Mouse (Mus musculus) heart, embryonic 10.5 days (tissue): ENCODE measurements at regions not wholly inside any gene's neighbourhood (a gene's known extent, or its start where the extent isn't known, plus 50 kb on each side); places are given as distances from the start of the nearest gene placed in this dataset.

ENCODE experiments used
- DNase-seq: peaks from one replicate; pipeline ENCODE4 v3.0.0-alpha.2; 2017; ENCODE audit warnings: low spot score
- H3K27ac ChIP-seq: fragments of 300-500 bp; sonication (generic); 2 replicates; pipeline ENCODE4 v1.5.1; 2016; ENCODE audit warnings: mild to moderate bottlenecking
- H3K27me3 ChIP-seq: fragments of 300-500 bp; sonication (generic); 2 replicates; pipeline ENCODE4 v1.6.1; 2016; ENCODE audit warnings: mild to moderate bottlenecking; ENCODE audit not compliant: poor library complexity, insufficient read depth, severe bottlenecking
- H3K36me3 ChIP-seq: fragments of 300-500 bp; sonication (generic); 2 replicates; pipeline ENCODE4 v1.6.1; 2016; ENCODE audit warnings: mild to moderate bottlenecking, moderate library complexity
- H3K4me1 ChIP-seq: fragments of 300-500 bp; sonication (generic); 2 replicates; pipeline ENCODE4 v1.6.1; 2016; ENCODE audit warnings: mild to moderate bottlenecking
- H3K4me3 ChIP-seq: fragments of 300-500 bp; sonication (generic); 2 replicates; pipeline ENCODE4 v1.5.1; 2016; ENCODE audit warnings: mild to moderate bottlenecking, moderate library complexity
- H3K9me3 ChIP-seq: fragments of 300-500 bp; sonication (generic); 2 replicates; pipeline ENCODE4 v1.6.1; 2016; ENCODE audit warnings: mild to moderate bottlenecking, moderate library complexity
- WGBS: fragments of 180-500 bp; shearing (Covaris S2); methylation state at CpG from one replicate; pipeline ENCODE4 v1.1.7; 2016; 5-methylcytosine and 5-hydroxymethylcytosine counted together

GRCm38 (mm10) chr1:51677802-51678201 is 199.6 kb upstream of the Nabp1 start:
- Histone ChIP-seq H3K9me3 (no peaks in the 10 kb centered on the region), H3K27ac (no peak overlapping the region), H3K4me3 (no peak overlapping the region), H3K36me3 (no peaks in the 10 kb centered on the region), H3K27me3 (no peaks in the 10 kb centered on the region), H3K4me1 (no peaks in the 10 kb centered on the region)
- no peak for DNase-seq
- 68% methylated on average over 5 of the region's 5 CpGs for WGBS

- 92% methylated on average over 1 of the region's 1 CpGs for WGBS
- DNase-seq: no peak
- H3K9me3 ChIP-seq: no peaks in the 10 kb centered on the region
Measured at GRCm38 (mm10) chr1:51671691-51672090, 193.5 kb upstream of the Nabp1 start.

GRCm38 (mm10) chr1:51671287-51671686 is 193.1 kb upstream of the Nabp1 start:
- no peaks in the 10 kb centered on the region for H3K27me3 ChIP-seq
- 41% methylated on average over 3 of the region's 3 CpGs for WGBS
- H3K36me3 ChIP-seq: no peaks in the 10 kb centered on the region
- peak; percentile 75 for DNase-seq
- H3K4me3 ChIP-seq: no peak overlapping the region
- no peaks in the 10 kb centered on the region for H3K9me3 ChIP-seq
- H3K27ac ChIP-seq: no peak overlapping the region
- H3K4me1 ChIP-seq: no peaks in the 10 kb centered on the region

More at GRCm38 (mm10) chr1:51671691-51672090, 193.5 kb upstream of the Nabp1 start:
- Histone ChIP-seq H3K27me3 (no peaks in the 10 kb centered on the region), H3K4me1 (no peaks in the 10 kb centered on the region), H3K36me3 (no peaks in the 10 kb centered on the region), H3K27ac (no peak overlapping the region), H3K4me3 (no peak overlapping the region)

- no peak overlapping the region for H3K4me3 ChIP-seq
- no peaks in the 10 kb centered on the region for H3K36me3 ChIP-seq
- H3K27me3 ChIP-seq: no peaks in the 10 kb centered on the region
- 69% methylated on average over 3 of the region's 3 CpGs for WGBS
- H3K27ac ChIP-seq: no peak overlapping the region
- H3K9me3 ChIP-seq: no peaks in the 10 kb centered on the region
- peak; percentile 28 for DNase-seq
- H3K4me1 ChIP-seq: no peaks in the 10 kb centered on the region
Measured at GRCm38 (mm10) chr1:51670009-51670408, 191.8 kb upstream of the Nabp1 start.

GRCm38 (mm10) chr1:51668881-51669280 is 190.7 kb upstream of the Nabp1 start:
- Histone ChIP-seq H3K4me3 (no peak overlapping the region), H3K9me3 (no peaks in the 10 kb centered on the region), H3K36me3 (no peaks in the 10 kb centered on the region), H3K27me3 (no peaks in the 10 kb centered on the region), H3K27ac (no peak overlapping the region), H3K4me1 (no peaks in the 10 kb centered on the region)
- peak; percentile 33 for DNase-seq

- H3K9me3 ChIP-seq: no peaks in the 10 kb centered on the region
- no peaks in the 10 kb centered on the region for H3K36me3 ChIP-seq
- no peaks in the 10 kb centered on the region for H3K27me3 ChIP-seq
- 84% methylated on average over 1 of the region's 1 CpGs for WGBS
- H3K4me3 ChIP-seq: no peak overlapping the region
- H3K4me1 ChIP-seq: no peaks in the 10 kb centered on the region
- DNase-seq: no peak
- no peak overlapping the region for H3K27ac ChIP-seq
Measured at GRCm38 (mm10) chr1:51660531-51660930, 182.3 kb upstream of the Nabp1 start.

GRCm38 (mm10) chr1:51657203-51657602 is 179.0 kb upstream of the Nabp1 start:
- Histone ChIP-seq H3K4me3 (no peak overlapping the region), H3K36me3 (no peaks in the 10 kb centered on the region), H3K27me3 (no peaks in the 10 kb centered on the region), H3K27ac (no peak overlapping the region), H3K9me3 (no peaks in the 10 kb centered on the region), H3K4me1 (no peaks in the 10 kb centered on the region)
- DNase-seq: no peak
- WGBS: 62% methylated on average over 4 of the region's 4 CpGs

- DNase-seq: no peak
- Histone ChIP-seq H3K4me1 (peaks cover 14% of the 10 kb centered on the region), H3K27ac (no peak overlapping the region), H3K9me3 (no peaks in the 10 kb centered on the region), H3K4me3 (no peak overlapping the region), H3K36me3 (no peaks in the 10 kb centered on the region), H3K27me3 (no peaks in the 10 kb centered on the region)
- 27% methylated on average over 3 of the region's 3 CpGs for WGBS
Measured at GRCm38 (mm10) chr1:51650653-51650995, 172.4 kb upstream of the Nabp1 start.

GRCm38 (mm10) chr1:51649963-51650652 is 171.9 kb upstream of the Nabp1 start:
- Histone ChIP-seq H3K9me3 (no peaks in the 10 kb centered on the region), H3K27me3 (no peaks in the 10 kb centered on the region), H3K36me3 (no peaks in the 10 kb centered on the region), H3K4me3 (no peak overlapping the region), H3K27ac (no peak overlapping the region), H3K4me1 (peaks cover 14% of the 10 kb centered on the region)
- DNase-seq: no peak
- WGBS: 44% methylated on average over 4 of the region's 4 CpGs

- DNase-seq: no peak
- Histone ChIP-seq H3K4me1 (peaks cover 19% of the 10 kb centered on the region), H3K9me3 (no peaks in the 10 kb centered on the region), H3K27ac (no peak overlapping the region), H3K27me3 (no peaks in the 10 kb centered on the region), H3K4me3 (no peak overlapping the region), H3K36me3 (no peaks in the 10 kb centered on the region)
- 74% methylated on average over 2 of the region's 2 CpGs for WGBS
Measured at GRCm38 (mm10) chr1:51647955-51648354, 169.7 kb upstream of the Nabp1 start.

GRCm38 (mm10) chr1:51644399-51644798 is 166.2 kb upstream of the Nabp1 start:
- Histone ChIP-seq H3K9me3 (no peaks in the 10 kb centered on the region), H3K27ac (no peak overlapping the region), H3K4me3 (no peak overlapping the region), H3K36me3 (no peaks in the 10 kb centered on the region), H3K27me3 (no peaks in the 10 kb centered on the region), H3K4me1 (peaks cover 19% of the 10 kb centered on the region)
- 29% methylated on average over 2 of the region's 2 CpGs for WGBS
- peak; percentile 81 for DNase-seq

GRCm38 (mm10) chr1:51643640-51644039 is 165.4 kb upstream of the Nabp1 start:
- H3K4me1 ChIP-seq: peaks cover 19% of the 10 kb centered on the region
- no peak overlapping the region for H3K4me3 ChIP-seq
- H3K27me3 ChIP-seq: no peaks in the 10 kb centered on the region
- no peaks in the 10 kb centered on the region for H3K36me3 ChIP-seq
- 39% methylated on average over 3 of the region's 3 CpGs for WGBS
- no peak for DNase-seq
- no peaks in the 10 kb centered on the region for H3K9me3 ChIP-seq
- H3K27ac ChIP-seq: no peak overlapping the region

GRCm38 (mm10) chr1:51638519-51639302 is 160.5 kb upstream of the Nabp1 start:
- WGBS: 58% methylated on average over 6 of the region's 6 CpGs
- no peak overlapping the region for H3K4me3 ChIP-seq
- H3K9me3 ChIP-seq: no peaks in the 10 kb centered on the region
- H3K27ac ChIP-seq: no peak overlapping the region
- DNase-seq: no peak
- H3K4me1 ChIP-seq: peaks cover 15% of the 10 kb centered on the region; the same call in 1 of the 2 replicates
- no peaks in the 10 kb centered on the region for H3K36me3 ChIP-seq
- no peaks in the 10 kb centered on the region for H3K27me3 ChIP-seq
